Mouse (Mus musculus) lung, adult 2 months (tissue): ENCODE data around the gene Hdac6.

Source experiments
- CTCF ChIP-seq: fragments of 200-500 bp; IDR thresholded peaks from 2 replicates; pipeline ENCODE4 v1.5.1; 2011; ENCODE audit warnings: mild to moderate bottlenecking, low read length, control low read depth; ENCODE audit not compliant: insufficient read depth
- POLR2A ChIP-seq: fragments of 200-500 bp; IDR thresholded peaks from 2 replicates; pipeline ENCODE4 v1.6.1; 2011; ENCODE audit warnings: low read depth, mild to moderate bottlenecking, control low read depth, low read length, borderline replicate concordance; ENCODE audit errors: extremely low read depth

- peak; percentile 55; the same call in 1 of the 2 replicates for TF ChIP-seq POLR2A
- no peak for TF ChIP-seq CTCF
These were observed at the start of gene Hdac6 for GRCm38 (mm10) chrX:7947108-7947899.
